Mouse (Mus musculus) hindlimb bud, embryonic 11.5 days (tissue): ENCODE measurements around the gene Pygo1.

Experiments
- DNase-seq: peaks from one replicate; pipeline ENCODE4 v3.0.0-alpha.2; 2012; ENCODE audit warnings: low read depth, low spot score; ENCODE audit errors: extremely low spot score

Gene Pygo1

DNA sequence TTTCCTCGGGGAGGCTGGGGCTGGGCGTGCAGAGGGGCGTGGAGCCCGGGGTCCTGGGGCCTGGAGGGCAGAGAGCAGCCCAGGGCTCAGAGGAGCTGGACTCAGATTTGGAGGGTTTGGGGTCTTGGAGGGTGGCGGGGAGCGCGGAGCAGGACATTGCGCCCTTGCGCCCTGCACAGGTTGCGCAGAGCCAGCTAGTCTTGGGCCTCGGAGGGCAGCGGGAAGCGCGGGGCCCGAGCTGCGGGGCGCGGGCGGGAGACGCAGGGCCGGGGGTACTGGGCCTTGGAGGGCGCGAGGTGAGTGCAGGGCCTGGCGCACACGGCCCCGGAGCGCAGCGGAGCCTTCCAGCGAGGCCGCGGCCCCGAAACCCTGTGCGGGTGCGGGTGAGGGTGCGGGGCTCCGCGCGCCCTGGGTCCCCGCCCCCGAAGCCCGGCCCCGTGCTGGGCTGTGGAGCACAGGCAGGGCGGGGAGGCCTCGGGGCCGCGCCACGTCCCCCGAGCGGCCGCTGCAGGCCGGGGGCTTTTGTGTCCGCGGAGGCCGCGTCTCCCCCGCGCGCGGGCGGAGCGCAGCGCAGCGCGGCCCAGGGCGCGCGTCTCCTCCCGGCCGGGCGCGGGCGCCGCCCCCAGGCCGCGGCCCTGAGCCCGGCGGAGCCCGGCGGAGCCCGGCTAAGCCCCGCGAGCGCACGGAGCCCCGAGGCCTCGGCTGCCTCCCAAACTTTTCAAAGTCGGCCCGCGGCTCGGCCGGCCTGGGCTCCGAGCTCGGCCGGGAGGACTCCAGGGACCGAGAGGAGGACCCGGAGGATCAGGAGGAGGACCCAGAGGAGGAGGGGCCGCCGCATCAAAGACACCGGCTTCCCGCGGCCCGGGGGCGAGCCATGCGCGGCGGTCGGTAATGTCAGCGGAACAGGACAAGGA is at the start of gene Pygo1:
TSS of gene Pygo1 (plus strand) at position 625 of the 914 bp plus-strand sequence.
- no peak for DNase-seq

DNA sequence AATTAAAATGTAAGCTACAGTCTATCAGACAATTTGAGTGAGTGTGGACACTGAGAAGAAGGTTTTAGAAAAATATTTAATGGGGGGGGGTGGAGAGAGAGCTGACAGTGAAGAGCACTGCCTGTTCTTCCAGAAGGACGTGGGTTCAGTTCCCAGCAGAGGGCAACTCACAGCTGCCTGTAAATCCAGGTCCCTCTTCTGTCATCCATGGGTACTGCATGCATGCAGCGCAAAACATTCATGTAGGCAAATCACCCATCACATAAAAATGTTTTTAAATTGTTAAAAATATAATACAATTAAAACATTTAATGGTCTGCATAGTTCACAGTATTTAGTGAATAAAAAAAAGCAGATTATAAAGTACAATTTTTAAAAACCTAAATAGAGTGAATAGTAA is 49.6 kb upstream of the Pygo1 start:
- no peak for DNase-seq

GRCm38 (mm10) chr9:72877905-72878304 is 47.5 kb upstream of the Pygo1 start:
- no peak for DNase-seq

DNA sequence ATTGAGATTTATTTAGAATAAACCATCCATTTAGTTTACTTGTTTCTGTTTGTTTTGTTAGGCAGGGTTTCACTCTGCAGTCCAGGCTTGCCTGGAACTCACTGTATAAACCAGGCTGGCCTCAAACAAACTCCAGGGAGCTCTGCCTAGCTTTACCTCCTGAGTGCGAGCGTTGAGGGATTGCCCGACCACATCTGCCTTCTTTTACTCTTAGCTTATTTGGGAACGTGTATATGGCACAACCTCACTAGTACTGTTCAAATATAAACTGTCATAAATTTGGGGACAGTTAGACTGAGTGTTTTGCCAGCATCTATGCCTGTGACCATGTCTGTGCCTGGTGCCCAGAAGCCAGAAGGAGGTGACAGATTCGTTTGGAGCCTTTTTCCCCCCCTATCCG is 46.8 kb upstream of the Pygo1 start:
- DNase-seq, result no peak

DNA sequence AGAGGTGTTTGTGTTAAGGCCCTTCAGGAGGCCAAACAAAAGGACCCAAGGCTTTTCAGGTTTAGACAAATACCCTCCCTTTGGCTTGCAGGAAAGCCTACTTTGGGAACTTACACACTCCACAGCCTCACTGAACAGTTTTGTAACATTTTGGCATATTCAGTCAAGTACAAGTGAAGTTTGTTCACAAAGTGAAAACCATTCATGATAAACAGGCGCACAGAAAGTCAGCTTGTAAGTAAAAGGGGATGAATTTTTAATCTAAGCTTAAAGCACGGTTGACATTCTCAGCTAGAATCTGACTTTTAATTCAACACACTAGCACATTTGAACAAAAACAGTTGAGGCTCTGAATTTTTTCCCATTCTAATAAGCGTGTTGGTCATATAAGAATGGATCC is 45.8 kb upstream of the Pygo1 start:
- DNase-seq, result no peak

- DNase-seq, result no peak
Observed at GRCm38 (mm10) chr9:72880225-72880960, 45.1 kb upstream of the Pygo1 start.

DNA sequence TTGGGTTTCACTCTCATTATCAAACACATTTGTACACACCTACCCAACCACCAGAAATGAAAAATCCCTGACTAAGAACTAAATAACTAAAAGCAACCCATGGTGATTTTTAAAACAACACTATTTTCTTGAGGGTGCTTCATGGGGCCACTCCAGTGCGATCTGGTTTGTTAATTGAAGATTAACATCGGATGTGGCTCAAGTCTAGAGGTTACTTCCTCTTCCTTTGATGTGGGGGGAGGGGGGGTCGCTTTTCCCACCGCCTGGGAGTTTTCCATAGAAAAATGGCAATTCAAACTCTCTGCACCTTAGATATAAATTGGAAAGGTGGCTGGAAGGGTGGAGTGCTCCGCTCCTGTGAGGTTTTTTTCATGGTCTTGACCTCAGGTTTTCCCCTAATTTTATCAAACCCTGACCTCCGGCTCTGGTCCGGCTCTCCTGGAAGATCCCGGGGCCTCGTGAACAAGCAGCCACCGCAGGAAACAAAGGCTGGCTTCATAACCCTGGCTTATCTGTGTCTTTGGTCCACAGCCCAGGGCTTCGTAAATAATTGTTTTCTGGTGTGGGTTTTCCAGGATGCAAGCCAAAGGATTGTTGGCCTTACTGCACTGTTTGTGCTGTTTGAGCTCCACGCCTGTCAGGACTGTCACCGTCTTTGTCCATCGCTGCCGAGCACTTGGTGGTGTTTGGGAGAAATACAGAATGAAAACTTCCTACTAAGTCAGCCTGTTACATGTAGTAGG is 44.2 kb upstream of the Pygo1 start:
- DNase-seq, result no peak

DNA sequence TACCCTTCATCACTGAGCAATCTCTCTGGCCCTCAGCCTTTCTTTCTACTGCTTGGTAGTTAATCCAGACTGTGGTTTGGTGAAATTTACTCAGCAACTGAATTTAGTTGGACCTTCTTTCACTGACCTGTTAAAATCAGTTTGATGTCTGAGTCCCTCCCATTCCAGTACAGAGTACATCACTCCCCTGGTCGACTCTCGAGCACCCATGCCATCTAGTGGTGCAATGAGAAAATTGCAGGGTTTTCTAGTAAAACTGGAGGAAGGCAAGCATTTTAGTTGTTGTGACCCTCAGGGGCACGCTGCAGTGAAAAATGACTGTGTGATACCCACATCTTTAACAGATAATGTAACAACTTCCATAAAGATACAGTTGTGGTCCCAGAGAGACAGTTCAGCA is 41.5 kb upstream of the Pygo1 start:
- no peak for DNase-seq

DNA sequence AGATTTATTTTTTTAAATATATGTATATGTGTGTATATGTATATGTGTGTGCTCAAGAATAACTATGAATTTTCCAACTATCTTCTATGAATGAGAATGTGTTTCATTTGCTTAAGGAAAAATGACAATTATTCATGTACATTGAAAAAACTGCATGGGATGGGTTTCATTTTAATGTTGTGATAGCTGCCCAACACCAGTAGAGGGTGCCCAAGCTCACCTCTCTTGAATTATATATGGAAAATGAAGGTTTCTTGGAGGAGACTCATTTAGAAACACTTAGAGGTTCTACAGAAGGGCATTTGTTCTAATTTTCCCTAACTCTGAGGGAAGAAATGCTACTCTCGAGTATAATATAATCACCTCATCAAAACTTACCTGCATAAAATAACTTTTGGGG is 35.7 kb upstream of the Pygo1 start:
- no peak for DNase-seq

DNA sequence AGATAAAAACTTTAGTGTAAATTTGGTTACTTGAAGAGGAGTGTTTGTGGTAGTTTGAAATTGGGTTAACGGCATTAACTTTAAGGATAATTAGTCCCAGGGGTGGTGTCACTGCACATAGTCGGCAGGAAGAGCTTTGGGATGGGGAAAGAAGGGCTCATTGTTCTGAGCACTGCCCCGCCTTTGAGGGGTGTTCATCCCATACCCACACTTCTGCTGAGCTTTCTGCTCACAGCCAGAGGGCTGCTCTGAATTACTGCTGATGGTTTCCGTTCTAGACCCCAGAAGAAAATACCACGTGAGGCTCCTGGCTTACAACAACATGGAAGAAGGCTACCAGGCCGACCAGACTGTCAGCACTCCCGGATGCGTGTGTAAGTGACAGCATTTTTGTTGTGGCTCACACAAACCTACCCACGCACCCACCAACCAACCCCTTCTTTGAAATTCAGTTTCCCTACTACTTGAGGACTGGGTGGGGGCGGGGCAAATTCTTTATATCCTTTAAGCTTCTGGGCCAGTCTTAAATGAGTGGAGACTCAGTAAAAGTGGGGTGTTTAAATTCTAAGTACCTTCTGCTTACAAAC is 34.9 kb upstream of the Pygo1 start:
- DNase-seq, result no peak

- no peak for DNase-seq
Observed at GRCm38 (mm10) chr9:72892761-72893160, 32.7 kb upstream of the Pygo1 start.

GRCm38 (mm10) chr9:72894796-72895352 is 30.6 kb upstream of the Pygo1 start:
- DNase-seq, result no peak

DNA sequence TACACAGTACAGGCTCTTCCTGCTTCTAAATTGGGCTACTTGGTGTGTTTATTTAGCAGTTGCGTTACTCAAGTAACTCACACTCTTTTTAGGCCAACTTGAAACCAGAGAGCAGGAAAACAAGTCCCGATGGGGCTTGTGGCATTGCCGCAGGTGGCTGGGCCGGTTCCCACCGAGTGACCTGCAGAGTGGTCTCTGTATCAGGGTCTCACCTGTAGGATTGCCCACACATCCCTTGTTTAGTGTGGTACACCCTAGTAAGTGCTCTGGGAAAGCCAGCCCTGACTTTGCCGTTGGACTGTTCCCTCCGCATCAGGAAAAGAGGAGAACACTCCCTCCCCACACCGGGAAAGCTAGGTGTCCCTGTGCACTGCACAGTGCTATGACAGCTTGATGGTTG is 23.4 kb upstream of the Pygo1 start:
- DNase-seq, result no peak

GRCm38 (mm10) chr9:72902611-72903010 is 22.8 kb upstream of the Pygo1 start:
- no peak for DNase-seq

DNA sequence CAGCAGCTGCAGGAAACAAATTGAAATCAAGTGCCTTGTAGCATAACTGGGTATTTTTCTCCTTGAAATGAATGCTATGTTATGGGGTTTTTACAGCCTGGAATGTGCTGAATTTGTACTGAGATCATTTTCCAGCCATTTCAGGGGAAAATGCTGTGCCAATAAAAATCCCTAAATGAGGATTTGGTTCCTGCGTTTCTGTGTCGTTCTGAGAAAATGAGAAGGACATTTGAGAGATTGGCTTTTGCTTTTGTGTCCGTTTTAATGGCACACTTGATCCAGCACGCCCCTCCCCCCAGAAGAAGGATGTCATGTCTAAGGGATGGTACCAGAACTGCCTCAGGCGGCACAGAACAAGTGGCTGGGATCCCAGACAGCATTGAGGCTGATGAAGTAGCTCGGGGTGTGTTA is 18.7 kb upstream of the Pygo1 start:
- DNase-seq, result no peak

DNA sequence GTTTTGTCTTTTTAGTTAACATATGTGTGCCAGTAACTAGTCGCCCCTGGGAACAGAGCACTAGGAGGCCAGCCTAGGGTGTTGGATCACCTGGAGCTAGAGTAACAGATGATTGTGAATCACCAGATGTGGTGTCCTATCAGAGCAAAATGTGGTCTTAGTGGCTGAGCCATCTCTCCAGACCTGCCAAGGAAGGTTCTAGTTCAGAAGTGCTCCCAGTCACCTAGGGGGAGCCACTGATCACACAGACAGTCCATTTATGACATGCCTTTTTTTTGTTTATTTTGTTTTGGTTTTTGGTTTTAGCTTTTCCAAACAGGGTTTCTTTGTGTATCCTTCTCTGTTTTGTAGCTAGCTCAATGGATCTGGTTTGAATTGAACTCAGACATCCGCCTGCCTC is 14.1 kb upstream of the Pygo1 start:
- DNase-seq, result no peak

- no peak for DNase-seq
Observed at GRCm38 (mm10) chr9:72913551-72913950, 11.9 kb upstream of the Pygo1 start.

DNA sequence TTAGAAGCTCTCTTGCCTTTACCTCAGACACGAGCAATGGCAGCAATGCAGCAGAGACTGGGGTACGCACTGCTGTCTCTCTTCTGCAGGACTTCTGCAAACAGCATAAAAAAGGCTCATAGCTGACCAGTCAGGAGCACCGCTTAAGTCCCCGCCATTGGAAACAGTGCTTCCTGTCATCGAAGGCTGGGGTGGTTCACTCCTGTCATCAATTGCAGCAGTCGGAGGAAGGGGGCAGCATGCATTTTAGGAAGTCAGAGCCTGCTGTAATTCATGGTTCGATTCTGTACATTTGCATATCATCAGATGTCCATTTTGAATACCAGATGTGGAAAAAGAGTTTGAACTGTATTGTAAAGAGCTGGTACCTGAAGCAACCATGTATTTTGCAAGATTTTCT is 9.7 kb upstream of the Pygo1 start:
- DNase-seq, result no peak

GRCm38 (mm10) chr9:72923068-72923467 is 2.4 kb upstream of the Pygo1 start:
- DNase-seq, result no peak

- DNase-seq, result no peak
Observed at GRCm38 (mm10) chr9:72925935-72926258, 452 bp downstream of the Pygo1 start.

DNA sequence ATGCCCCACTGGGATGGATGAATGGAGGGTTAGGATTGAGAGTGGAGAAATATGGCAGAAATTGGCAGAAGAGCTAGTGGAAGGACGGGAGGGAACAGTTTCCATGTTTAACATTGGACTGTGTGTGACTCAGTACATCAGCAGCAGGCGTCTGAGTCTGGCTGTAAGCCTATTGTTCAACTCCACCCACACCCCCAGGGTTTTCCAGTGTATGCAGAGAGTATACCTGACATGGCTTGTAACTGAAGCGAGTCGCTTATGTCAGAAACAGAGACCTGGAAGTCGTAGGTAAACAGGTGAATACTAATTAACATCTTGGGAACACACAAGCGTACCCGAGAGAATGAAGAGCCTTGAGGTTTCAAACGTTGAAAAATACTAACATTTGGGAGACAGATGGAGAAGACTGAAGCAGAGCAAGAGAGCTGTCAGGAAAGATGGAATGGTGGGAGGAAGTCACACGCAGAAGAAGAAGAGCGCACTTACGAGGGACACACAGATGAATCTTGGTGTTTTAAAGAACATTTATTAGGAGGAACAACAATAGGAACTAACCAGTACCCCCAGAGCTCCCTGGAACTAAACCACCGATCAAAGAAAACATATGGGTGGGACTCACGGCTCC is 5.8 kb downstream of the Pygo1 start:
- DNase-seq, result no peak
